Mouse (Mus musculus) inflammation-experienced regulatory T-cells (primary cell): Measurements from ENCODE around the gene Slc25a29. TPM values are rescaled to one million over a fixed set of nuclear protein-coding genes. Genes with fewer than 3 reads are reported as not detected.

Experiments used
- polyA plus RNA-seq, 2 experiments: library from polyadenylated mRNA; unstranded; fragments of 100-300 nt; shearing (Covaris generic); gene quantifications; one replicate each; pipeline ENCODE4 v1.2.1; 2017

Gene Slc25a29
- 10 to 100 TPM in 1 of 2 experiments, 1 to 10 TPM in 1; 8.3 to 11.7 TPM for polyA plus RNA-seq

DNA sequence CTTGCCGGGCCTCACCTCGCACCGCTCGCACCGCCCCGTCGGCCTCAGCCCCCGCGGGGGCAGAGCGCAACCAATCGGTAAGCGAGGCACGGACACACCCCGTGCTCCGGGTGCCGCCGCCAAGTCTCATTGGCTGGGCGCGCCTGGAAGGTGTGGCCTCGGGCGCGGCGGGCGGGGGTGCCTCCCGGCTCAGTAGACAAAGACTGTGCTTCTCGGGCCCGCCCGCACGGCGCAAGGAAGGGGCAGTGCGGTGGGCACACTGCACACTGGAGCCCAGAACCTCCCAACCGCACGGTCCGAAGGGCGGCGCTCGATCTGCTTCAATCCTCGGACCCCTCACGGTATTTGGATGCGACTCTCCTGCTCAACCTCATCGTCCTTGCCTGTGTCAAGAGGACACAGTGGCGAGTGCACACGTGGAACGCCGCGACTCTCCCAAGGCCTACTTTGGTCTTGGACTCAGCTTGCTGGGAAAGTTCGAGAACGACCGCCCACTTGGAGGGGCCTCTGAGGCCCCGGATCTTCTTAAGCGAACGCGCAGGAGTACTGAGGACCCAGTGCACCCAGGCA, at the start of gene Slc25a29, which contains the start of gene Slc25a47:
TSS of gene Slc25a29 (minus strand) at position 44 of the 570 bp plus-strand sequence.
TSS of gene Slc25a47 (plus strand) at position 207 of the 570 bp plus-strand sequence.

GRCm38 (mm10) chr12:108792546-108793452, 42.9 kb downstream of the Slc25a29 start, which contains the start of gene Yy1:
Yy1 (plus strand) TSS chr12:108792973.

Other genes starting within 250 kb of the Slc25a29 start
- 1 to 10 TPM; 3.5 to 7.0 TPM for gene Degs2, start 133.6 kb downstream of the Slc25a29 start, polyA plus RNA-seq
- gene Yy1, start 42.9 kb downstream of the Slc25a29 start, polyA plus RNA-seq = 10 to 100 TPM; 12.1 to 14.8 TPM
- gene Slc25a47, start 163 bp upstream of the Slc25a29 start, polyA plus RNA-seq = 1 to 10 TPM; 1.2 to 3.6 TPM
- gene Wdr25, start 57.7 kb upstream of the Slc25a29 start, polyA plus RNA-seq = 10 to 100 TPM in 1 of 2 experiments, 1 to 10 TPM in 1; 9.5 to 10.2 TPM
- 10 to 100 TPM; 65.1 to 75.3 TPM for gene Wars, start 58.3 kb upstream of the Slc25a29 start, polyA plus RNA-seq
- 1 to 10 TPM in 1 of 2 experiments, under 1 TPM in 1; 0.09 to 1.7 TPM for gene Begain, start 232.3 kb upstream of the Slc25a29 start, polyA plus RNA-seq